Mouse (Mus musculus): ENCODE measurements at regions not wholly inside any gene's neighbourhood (a gene's known extent, or its start where the extent isn't known, plus 50 kb on each side); places are given as distances from the start of the nearest gene placed in this dataset.

DNA sequence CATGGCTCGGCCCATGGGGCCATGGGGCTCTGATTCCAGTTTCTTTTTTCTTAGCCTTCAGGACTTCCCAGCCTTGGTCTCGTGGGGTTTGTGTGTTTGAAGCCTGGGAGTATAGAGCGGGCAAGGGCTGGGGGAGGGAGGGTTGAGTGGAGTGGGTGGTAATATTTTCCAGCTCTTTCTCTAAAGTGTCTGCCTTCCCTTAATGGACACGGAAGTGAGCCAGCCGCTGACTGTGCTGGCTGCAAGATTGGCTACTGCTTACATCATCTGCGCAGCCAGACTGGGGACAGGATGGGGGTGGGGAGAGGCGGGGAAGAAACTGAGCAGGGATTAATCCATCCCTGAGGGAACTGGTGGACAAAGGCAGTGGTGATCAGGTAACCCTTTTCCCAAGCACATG is 52.3 kb downstream of the Tnp1 start:
- Histone ChIP-seq H3K4me1 (peaks cover 20% of the 10 kb centered on the region), H3K9me3 (replicated peaks) (no peaks in the 10 kb centered on the region), H3K4me3 (peak overlapping the region; percentile 10; the same call in 1 of the 2 replicates), H3K36me3 (no peaks in the 10 kb centered on the region), H3K27ac (peak overlapping the region; percentile 84), H3K27me3 (ENCODE audit: low read depth, poor library complexity, severe bottlenecking) (no peaks in the 10 kb centered on the region)
- peak; percentile 61 for DNase-seq (ENCODE audit: low spot score)
- WGBS, result 40% methylated on average over 7 of the region's 7 CpGs

GRCm38 (mm10) chr1:72960241-72960653 is 55.5 kb downstream of the Tnp1 start:
- DNase-seq (ENCODE audit: low spot score), result no peak
- Histone ChIP-seq H3K27me3 (ENCODE audit: low read depth, poor library complexity, severe bottlenecking) (no peaks in the 10 kb centered on the region), H3K4me1 (peaks cover 17% of the 10 kb centered on the region), H3K36me3 (no peaks in the 10 kb centered on the region), H3K9me3 (replicated peaks) (no peaks in the 10 kb centered on the region), H3K27ac (no peak overlapping the region), H3K4me3 (no peak overlapping the region)
- WGBS, result 19% methylated on average over 4 of the region's 4 CpGs

GRCm38 (mm10) chr1:72955387-72955786 is 60.3 kb downstream of the Tnp1 start:
- Histone ChIP-seq H3K36me3 (no peaks in the 10 kb centered on the region), H3K27me3 (ENCODE audit: low read depth, poor library complexity, severe bottlenecking) (peaks cover 8% of the 10 kb centered on the region; the same call in 1 of the 2 replicates), H3K27ac (no peak overlapping the region), H3K4me3 (no peak overlapping the region), H3K4me1 (peaks cover 17% of the 10 kb centered on the region), H3K9me3 (replicated peaks) (no peaks in the 10 kb centered on the region)
- DNase-seq (ENCODE audit: low spot score), result no peak
- WGBS, result 88% methylated on average over 2 of the region's 2 CpGs

- H3K36me3 ChIP-seq, result no peaks in the 10 kb centered on the region
- peak; percentile 44 for DNase-seq (ENCODE audit: low spot score)
- peak overlapping the region; percentile 53; the same call in 1 of the 2 replicates for H3K27ac ChIP-seq
- H3K27me3 ChIP-seq (ENCODE audit: low read depth, poor library complexity, severe bottlenecking), result peaks cover 8% of the 10 kb centered on the region; the same call in 1 of the 2 replicates
- WGBS, result 23% methylated on average over 6 of the region's 6 CpGs
- no peaks in the 10 kb centered on the region for H3K9me3 ChIP-seq (replicated peaks)
- H3K4me3 ChIP-seq, result no peak overlapping the region
- peaks cover 14% of the 10 kb centered on the region for H3K4me1 ChIP-seq
These were observed 62.8 kb downstream of the Tnp1 start for GRCm38 (mm10) chr1:72952896-72953295.

DNA sequence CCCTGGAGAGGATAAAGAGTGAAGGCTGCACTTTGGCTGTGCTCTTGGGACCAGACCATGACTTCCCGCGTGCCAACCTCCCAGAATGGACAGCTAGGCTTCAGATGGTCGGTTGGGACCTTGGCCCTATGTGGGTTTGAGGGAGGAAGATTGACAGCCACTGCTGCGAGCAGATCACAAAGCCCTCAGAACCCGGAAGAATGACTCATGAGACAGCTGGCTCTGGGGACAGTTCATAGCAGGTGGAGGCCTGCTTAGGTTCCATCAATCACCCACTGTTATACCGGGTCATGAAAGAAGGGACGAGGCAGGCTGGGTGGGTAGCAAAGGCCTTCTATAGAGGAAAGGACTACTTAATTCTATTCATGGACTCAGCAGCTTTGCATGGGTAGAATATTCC is 63.9 kb downstream of the Tnp1 start:
- Histone ChIP-seq H3K4me3 (no peak overlapping the region), H3K27ac (no peak overlapping the region), H3K27me3 (ENCODE audit: low read depth, poor library complexity, severe bottlenecking) (peaks cover 8% of the 10 kb centered on the region; the same call in 1 of the 2 replicates), H3K4me1 (peaks cover 14% of the 10 kb centered on the region), H3K36me3 (no peaks in the 10 kb centered on the region), H3K9me3 (replicated peaks) (no peaks in the 10 kb centered on the region)
- 75% methylated on average over 7 of the region's 7 CpGs for WGBS
- DNase-seq (ENCODE audit: low spot score), result no peak

DNA sequence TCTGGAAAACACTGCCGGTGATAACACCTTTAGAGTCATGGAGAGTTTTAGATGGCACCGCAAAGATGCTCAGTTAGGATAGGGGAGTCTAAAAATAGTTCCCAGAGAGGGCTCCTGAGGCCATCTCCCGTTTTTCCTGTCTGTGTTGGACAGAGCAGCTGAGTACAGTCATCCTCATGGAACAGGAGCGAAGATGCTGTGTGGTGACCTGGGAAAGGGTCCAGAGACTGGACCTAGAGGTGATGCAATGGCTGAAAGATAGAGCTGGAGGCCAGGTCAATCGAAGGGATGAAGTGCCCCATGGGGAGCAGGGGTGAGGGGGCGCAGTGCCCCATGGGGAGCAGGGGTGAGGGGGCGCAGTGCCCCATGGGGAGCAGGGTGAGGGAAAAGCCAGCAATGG is 64.3 kb downstream of the Tnp1 start:
- no peak overlapping the region for H3K27ac ChIP-seq
- no peak overlapping the region for H3K4me3 ChIP-seq
- peaks cover 16% of the 10 kb centered on the region for H3K4me1 ChIP-seq
- 90% methylated on average over 7 of the region's 7 CpGs for WGBS
- H3K36me3 ChIP-seq, result no peaks in the 10 kb centered on the region
- H3K27me3 ChIP-seq (ENCODE audit: low read depth, poor library complexity, severe bottlenecking), result peaks cover 8% of the 10 kb centered on the region; the same call in 1 of the 2 replicates
- DNase-seq (ENCODE audit: low spot score), result no peak
- no peaks in the 10 kb centered on the region for H3K9me3 ChIP-seq (replicated peaks)

GRCm38 (mm10) chr1:72946235-72946634 is 69.5 kb downstream of the Tnp1 start:
- Histone ChIP-seq H3K4me1 (peaks cover 26% of the 10 kb centered on the region), H3K27ac (peak overlapping the region; percentile 80; the same call in 1 of the 2 replicates), H3K4me3 (no peak overlapping the region), H3K36me3 (no peaks in the 10 kb centered on the region), H3K9me3 (replicated peaks) (no peaks in the 10 kb centered on the region), H3K27me3 (ENCODE audit: low read depth, poor library complexity, severe bottlenecking) (peaks cover 2% of the 10 kb centered on the region; the same call in 1 of the 2 replicates)
- 20% methylated on average over 4 of the region's 4 CpGs for WGBS
- peak; percentile 46 for DNase-seq (ENCODE audit: low spot score)

- Histone ChIP-seq H3K27me3 (ENCODE audit: low read depth, poor library complexity, severe bottlenecking) (no peaks in the 10 kb centered on the region), H3K27ac (peak overlapping the region; percentile 80), H3K4me3 (peak overlapping the region; percentile 39; the same call in 1 of the 2 replicates), H3K9me3 (replicated peaks) (no peaks in the 10 kb centered on the region), H3K36me3 (no peaks in the 10 kb centered on the region), H3K4me1 (peaks cover 26% of the 10 kb centered on the region)
- DNase-seq (ENCODE audit: low spot score), result peak; percentile 42
- 20% methylated on average over 9 of the region's 9 CpGs for WGBS
These were observed 70.0 kb downstream of the Tnp1 start for GRCm38 (mm10) chr1:72945750-72946102.

- Histone ChIP-seq H3K27ac (peak overlapping the region; percentile 80), H3K9me3 (replicated peaks) (no peaks in the 10 kb centered on the region), H3K36me3 (no peaks in the 10 kb centered on the region), H3K27me3 (ENCODE audit: low read depth, poor library complexity, severe bottlenecking) (no peaks in the 10 kb centered on the region), H3K4me3 (peak overlapping the region; percentile 39), H3K4me1 (peaks cover 26% of the 10 kb centered on the region)
- peak; percentile 62 for DNase-seq (ENCODE audit: low spot score)
- WGBS, result 9% methylated on average over 21 of the region's 21 CpGs
These were observed 70.4 kb upstream of the Igfbp5 start for GRCm38 (mm10) chr1:72944805-72945749.

- no peak overlapping the region; the same call in 1 of the 2 replicates for H3K27ac ChIP-seq
- no peaks in the 10 kb centered on the region for H3K36me3 ChIP-seq
- no peaks in the 10 kb centered on the region for H3K27me3 ChIP-seq (ENCODE audit: low read depth, poor library complexity, severe bottlenecking)
- DNase-seq (ENCODE audit: low spot score), result no peak
- H3K4me1 ChIP-seq, result peaks cover 26% of the 10 kb centered on the region
- no peak overlapping the region for H3K4me3 ChIP-seq
- no peaks in the 10 kb centered on the region for H3K9me3 ChIP-seq (replicated peaks)
- WGBS, result 51% methylated on average over 3 of the region's 3 CpGs
These were observed 69.5 kb upstream of the Igfbp5 start for GRCm38 (mm10) chr1:72944221-72944620.

GRCm38 (mm10) chr1:72943082-72943481 is 68.4 kb upstream of the Igfbp5 start:
- Histone ChIP-seq H3K27me3 (ENCODE audit: low read depth, poor library complexity, severe bottlenecking) (no peaks in the 10 kb centered on the region), H3K36me3 (no peaks in the 10 kb centered on the region), H3K4me3 (no peak overlapping the region), H3K9me3 (replicated peaks) (no peaks in the 10 kb centered on the region), H3K27ac (no peak overlapping the region), H3K4me1 (peaks cover 26% of the 10 kb centered on the region)
- no peak for DNase-seq (ENCODE audit: low spot score)
- 91% methylated on average over 1 of the region's 1 CpGs for WGBS

GRCm38 (mm10) chr1:72942351-72942750 is 67.7 kb upstream of the Igfbp5 start:
- Histone ChIP-seq H3K36me3 (no peaks in the 10 kb centered on the region), H3K4me1 (peaks cover 26% of the 10 kb centered on the region), H3K9me3 (replicated peaks) (no peaks in the 10 kb centered on the region), H3K4me3 (no peak overlapping the region), H3K27ac (no peak overlapping the region), H3K27me3 (ENCODE audit: low read depth, poor library complexity, severe bottlenecking) (no peaks in the 10 kb centered on the region)
- DNase-seq (ENCODE audit: low spot score), result no peak
- WGBS, result 93% methylated on average over 9 of the region's 9 CpGs

- no peak for DNase-seq (ENCODE audit: low spot score)
- Histone ChIP-seq H3K36me3 (no peaks in the 10 kb centered on the region), H3K27me3 (ENCODE audit: low read depth, poor library complexity, severe bottlenecking) (no peaks in the 10 kb centered on the region), H3K9me3 (replicated peaks) (no peaks in the 10 kb centered on the region), H3K27ac (no peak overlapping the region), H3K4me3 (no peak overlapping the region), H3K4me1 (peaks cover 10% of the 10 kb centered on the region)
- WGBS, result 90% methylated on average over 1 of the region's 1 CpGs
These were observed 65.3 kb upstream of the Igfbp5 start for GRCm38 (mm10) chr1:72939948-72940347.
